Mouse (Mus musculus) CH12.LX (cell line): ENCODE data around the gene Zcwpw1. TPM values are rescaled to one million over a fixed set of nuclear protein-coding genes. Genes with fewer than 3 reads are reported as not detected.

ENCODE experiments used
- DNase-seq: peaks from one replicate; pipeline ENCODE4 v3.0.0-alpha.2; 2013; ENCODE audit errors: extremely low read depth
- H3K27ac ChIP-seq: 2 replicates; pipeline ENCODE4 v1.5.1; 2012; ENCODE audit warnings: low read depth, mild to moderate bottlenecking, control low read depth, moderate library complexity; ENCODE audit not compliant: insufficient read depth
- H3K27me3 ChIP-seq: replicated peaks from 2 replicates; pipeline ENCODE3; 2012; ENCODE audit warnings: inconsistent platforms
- H3K36me3 ChIP-seq, 2 experiments: replicated peaks in 1 of 2; 2 replicates each; pipeline versions ENCODE3 to v1.6.1; 2012; ENCODE audit warnings: inconsistent platforms in 1 of 2, low read length in 1 of 2, mild to moderate bottlenecking in 1 of 2, mixed read lengths in 1 of 2, moderate library complexity in 1 of 2; ENCODE audit not compliant: control insufficient read depth in 1 of 2, insufficient read depth in 1 of 2
- H3K4me1 ChIP-seq, 2 experiments: 2 replicates each; pipeline ENCODE4 v1.6.1; 2012; ENCODE audit warnings: inconsistent platforms in 1 of 2, moderate library complexity in 1 of 2; ENCODE audit not compliant: insufficient read depth in 2 of 2, control insufficient read depth in 1 of 2
- H3K4me2 ChIP-seq: 2 replicates; pipeline ENCODE4 v1.6.1; 2012; ENCODE audit warnings: low read depth, mild to moderate bottlenecking, control low read depth; ENCODE audit not compliant: poor library complexity, insufficient read depth, severe bottlenecking
- H3K4me3 ChIP-seq, 3 experiments: fragments of 150-350 bp in 1 of 3; sonication (generic) in 1 of 3; replicated peaks in 1 of 3; 2 replicates each; pipeline versions ENCODE3 to v1.5.1; 2011 to 2012; ENCODE audit warnings: low read depth in 2 of 3, low read length in 2 of 3, mild to moderate bottlenecking in 2 of 3, moderate library complexity in 2 of 3, control low read depth in 1 of 3, improper control_type of control experiment in 1 of 3, inconsistent platforms in 1 of 3, mixed read lengths in 1 of 3; ENCODE audit not compliant: poor library complexity in 1 of 3
- H3K79me2 ChIP-seq: replicated peaks from 2 replicates; pipeline ENCODE4 v1.6.1; 2012; ENCODE audit warnings: mild to moderate bottlenecking, moderate library complexity; ENCODE audit not compliant: control insufficient read depth, poor library complexity, insufficient read depth, severe bottlenecking; ENCODE audit errors: extremely low read depth
- H3K9ac ChIP-seq: 2 replicates; pipeline ENCODE4 v1.6.1; 2012; ENCODE audit warnings: low read depth, mild to moderate bottlenecking, control low read depth, moderate library complexity; ENCODE audit not compliant: insufficient read depth
- H3K9me3 ChIP-seq: replicated peaks from 2 replicates; pipeline ENCODE3; 2012; ENCODE audit warnings: low read length, inconsistent platforms, mixed read lengths
- BHLHE40 ChIP-seq: IDR thresholded peaks from 2 replicates; pipeline ENCODE4 v1.6.1; 2011; ENCODE audit warnings: mild to moderate bottlenecking, low read depth, low read length, improper control_type of control experiment
- CHD1 ChIP-seq: IDR thresholded peaks from 2 replicates; pipeline ENCODE4 v1.6.1; 2012; ENCODE audit warnings: low read depth, low read length, improper control_type of control experiment, inconsistent platforms
- CHD2 ChIP-seq: IDR thresholded peaks from 2 replicates; pipeline ENCODE4 v1.6.1; 2011; ENCODE audit warnings: low read length, improper control_type of control experiment
- CTCF ChIP-seq, 2 experiments: IDR thresholded peaks in 1 of 2; conservative IDR thresholded peaks in 1 of 2; 2 replicates each; pipeline ENCODE4 v1.5.1; 2011 to 2012; ENCODE audit warnings: low read depth in 2 of 2, low read length in 2 of 2, improper control_type of control experiment in 1 of 2, inconsistent platforms in 1 of 2, mild to moderate bottlenecking in 1 of 2, moderate library complexity in 1 of 2
- E2F4 ChIP-seq: IDR thresholded peaks from 2 replicates; pipeline ENCODE4 v1.6.1; 2011; ENCODE audit warnings: low read depth, low read length, improper control_type of control experiment; ENCODE audit not compliant: insufficient replicate concordance
- ELF1 ChIP-seq: IDR thresholded peaks from 2 replicates; pipeline ENCODE4 v1.6.1; 2014; ENCODE audit warnings: low read depth, mild to moderate bottlenecking, inconsistent platforms, low read length, improper control_type of control experiment
- EP300 ChIP-seq: IDR thresholded peaks from 2 replicates; pipeline ENCODE4 v1.6.1; 2011; ENCODE audit warnings: low read length, improper control_type of control experiment
- ETS1 ChIP-seq: conservative IDR thresholded peaks from 2 replicates; pipeline ENCODE4 v1.6.1; 2012; ENCODE audit warnings: low read depth, mild to moderate bottlenecking, inconsistent platforms, low read length, improper control_type of control experiment, moderate library complexity
- GABPA ChIP-seq: IDR thresholded peaks from 2 replicates; pipeline ENCODE4 v1.6.1; 2012; ENCODE audit warnings: low read depth, low read length, improper control_type of control experiment, inconsistent platforms; ENCODE audit not compliant: insufficient replicate concordance
- HCFC1 ChIP-seq: IDR thresholded peaks from 2 replicates; pipeline ENCODE4 v1.6.1; 2012; ENCODE audit warnings: low read depth, mild to moderate bottlenecking, inconsistent platforms, low read length, improper control_type of control experiment
- IRF4 ChIP-seq: IDR thresholded peaks from 2 replicates; pipeline ENCODE4 v1.6.1; 2014; ENCODE audit warnings: low read depth, mild to moderate bottlenecking, inconsistent platforms, low read length, improper control_type of control experiment
- JUN ChIP-seq: IDR thresholded peaks from 2 replicates; pipeline ENCODE4 v1.6.1; 2011; ENCODE audit warnings: low read depth, mild to moderate bottlenecking, low read length, improper control_type of control experiment, moderate library complexity; ENCODE audit not compliant: insufficient read depth
- JUND ChIP-seq: conservative IDR thresholded peaks from 2 replicates; pipeline ENCODE4 v1.6.1; 2011; ENCODE audit warnings: low read depth, low read length, improper control_type of control experiment
- KAT2A ChIP-seq: IDR thresholded peaks from 2 replicates; pipeline ENCODE4 v1.6.1; 2012; ENCODE audit warnings: low read length, improper control_type of control experiment, inconsistent platforms; ENCODE audit not compliant: insufficient replicate concordance
- MAFK ChIP-seq: IDR thresholded peaks from 2 replicates; pipeline ENCODE4 v1.6.1; 2011; ENCODE audit warnings: low read length, improper control_type of control experiment; ENCODE audit not compliant: insufficient replicate concordance
- MAX ChIP-seq: IDR thresholded peaks from 2 replicates; pipeline ENCODE4 v1.6.1; 2011; ENCODE audit warnings: low read length, improper control_type of control experiment
- MAZ ChIP-seq: IDR thresholded peaks from 2 replicates; pipeline ENCODE4 v1.6.1; 2012; ENCODE audit warnings: low read depth, mild to moderate bottlenecking, inconsistent platforms, low read length, improper control_type of control experiment, moderate library complexity
- MEF2A ChIP-seq: IDR thresholded peaks from 2 replicates; pipeline ENCODE4 v1.6.1; 2014; ENCODE audit warnings: low read depth, mild to moderate bottlenecking, inconsistent platforms, low read length, improper control_type of control experiment, borderline replicate concordance
- MXI1 ChIP-seq: IDR thresholded peaks from 2 replicates; pipeline ENCODE4 v1.6.1; 2011; ENCODE audit warnings: mild to moderate bottlenecking, low read depth, low read length, improper control_type of control experiment
- MYC ChIP-seq: IDR thresholded peaks from 2 replicates; pipeline ENCODE4 v1.6.1; 2011; ENCODE audit warnings: low read depth, mild to moderate bottlenecking, improper control_type of control experiment, low read length
- NELFE ChIP-seq: IDR thresholded peaks from 2 replicates; pipeline ENCODE4 v1.6.1; 2011; ENCODE audit warnings: low read depth, low read length, improper control_type of control experiment
- NRF1 ChIP-seq: IDR thresholded peaks from 2 replicates; pipeline ENCODE4 v1.6.1; 2014; ENCODE audit warnings: low read depth, mild to moderate bottlenecking, inconsistent platforms, low read length, improper control_type of control experiment, moderate library complexity
- PAX5 ChIP-seq: IDR thresholded peaks from 2 replicates; pipeline ENCODE4 v1.6.1; 2012; ENCODE audit warnings: low read length, inconsistent platforms, mixed read lengths
- POLR2A ChIP-seq: IDR thresholded peaks from 2 replicates; pipeline ENCODE4 v1.6.1; 2011; ENCODE audit warnings: low read depth, mild to moderate bottlenecking, improper control_type of control experiment, low read length
- POLR2AphosphoS2 ChIP-seq: IDR thresholded peaks from 2 replicates; pipeline ENCODE4 v1.6.1; 2011; ENCODE audit warnings: low read depth, low read length, improper control_type of control experiment
- RAD21 ChIP-seq: IDR thresholded peaks from 2 replicates; pipeline ENCODE4 v1.6.1; 2011; ENCODE audit warnings: low read depth, mild to moderate bottlenecking, low read length, improper control_type of control experiment, moderate library complexity
- RCOR1 ChIP-seq: conservative IDR thresholded peaks from 2 replicates; pipeline ENCODE4 v1.6.1; 2012; ENCODE audit warnings: low read depth, mild to moderate bottlenecking, inconsistent platforms, low read length, improper control_type of control experiment
- SIN3A ChIP-seq: IDR thresholded peaks from 2 replicates; pipeline ENCODE4 v1.6.1; 2012; ENCODE audit warnings: low read length, improper control_type of control experiment, inconsistent platforms
- SMC3 ChIP-seq: IDR thresholded peaks from 2 replicates; pipeline ENCODE4 v1.6.1; 2011; ENCODE audit warnings: low read depth, low read length, improper control_type of control experiment
- TBP ChIP-seq: conservative IDR thresholded peaks from 2 replicates; pipeline ENCODE4 v1.6.1; 2011; ENCODE audit warnings: low read depth, low read length, improper control_type of control experiment
- TCF12 ChIP-seq: IDR thresholded peaks from 2 replicates; pipeline ENCODE4 v1.6.1; 2014; ENCODE audit warnings: low read depth, mild to moderate bottlenecking, inconsistent platforms, low read length, improper control_type of control experiment
- UBTF ChIP-seq: IDR thresholded peaks from 2 replicates; pipeline ENCODE4 v1.6.1; 2012; ENCODE audit warnings: low read depth, mild to moderate bottlenecking, inconsistent platforms, low read length, improper control_type of control experiment, moderate library complexity
- USF1 ChIP-seq: IDR thresholded peaks from 2 replicates; pipeline ENCODE4 v1.6.1; 2014; ENCODE audit warnings: low read depth, mild to moderate bottlenecking, inconsistent platforms, low read length, improper control_type of control experiment
- USF2 ChIP-seq: conservative IDR thresholded peaks from 2 replicates; pipeline ENCODE4 v1.6.1; 2011; ENCODE audit warnings: low read depth, low read length, improper control_type of control experiment
- ZC3H11A ChIP-seq: IDR thresholded peaks from 2 replicates; pipeline ENCODE4 v1.6.1; 2012; ENCODE audit warnings: low read depth, mild to moderate bottlenecking, inconsistent platforms, low read length, improper control_type of control experiment
- ZKSCAN1 ChIP-seq: IDR thresholded peaks from 2 replicates; pipeline ENCODE4 v1.6.1; 2012; ENCODE audit warnings: low read depth, inconsistent platforms, low read length, improper control_type of control experiment, borderline replicate concordance
- ZMIZ1 ChIP-seq: IDR thresholded peaks from 2 replicates; pipeline ENCODE4 v1.6.1; 2012; ENCODE audit warnings: low read depth, mild to moderate bottlenecking, inconsistent platforms, low read length, improper control_type of control experiment
- ZNF384 ChIP-seq: IDR thresholded peaks from 2 replicates; pipeline ENCODE4 v1.6.1; 2012; ENCODE audit warnings: low read depth, low read length, improper control_type of control experiment, inconsistent platforms
- dilution Hi-C: fragments of 300-500 bp; cut with MboI; formaldehyde crosslinking; loops from 2 replicates; pipeline ENCODE4 v1.14.3; 2020; ENCODE audit warnings: low sequenced_read_pairs; ENCODE audit not compliant: extremely low pct_unique_long_range_greater_than_20kb, extremely low pct_ligation_motif_present
- in situ Hi-C: fragments of 300-500 bp; cut with MboI; formaldehyde crosslinking; loops from 3 replicates; pipeline ENCODE4 v1.14.3; 2019; ENCODE audit warnings: low sequenced_read_pairs, low pct_ligation_motif_present, low pct_unique_long_range_greater_than_20kb, mixed read lengths
- polyA plus RNA-seq: library from polyadenylated mRNA; unstranded; fragments of >175 nt; gene quantifications from 2 replicates; pipeline ENCODE4 v1.2.1, GENCODE M21; 2012; ENCODE audit warnings: low read depth; ENCODE audit not compliant: insufficient read length
- total RNA-seq, 2 experiments: library from RNA; depleted of rRNA; stranded (reverse); fragments of 300-350 nt in 1 of 2; fragments of >200 nt in 1 of 2; gene quantifications; 2 replicates each; pipeline ENCODE4 v1.2.3; 2012 to 2014

Zcwpw1 gene
- total and polyA plus RNA-seq, 3 experiments, result 1.3 to 3.0 (median 2.8) TPM

- peaks cover 26 to 39% of the 10 kb centered on the region in 2 experiments for H3K36me3 ChIP-seq
- peak within 1 kb of the TSS; percentile 36 for H3K27ac ChIP-seq
- in situ Hi-C loops (no loop called here), dilution Hi-C loops (no loop called here)
- peak within 1 kb of the TSS; percentile 89 for H3K9ac ChIP-seq
- no peaks in the 10 kb centered on the region for H3K27me3 ChIP-seq
- H3K4me3 ChIP-seq, result peak within 1 kb of the TSS; percentile 77 to 83 (median 81)
- no peaks in the 10 kb centered on the region for H3K9me3 ChIP-seq
- H3K4me2 ChIP-seq, result peak within 1 kb of the TSS; percentile 62
- TF ChIP-seq HCFC1 (peak; percentile 92), ETS1 (no peak), EP300 (no peak), TBP (no peak), PAX5 (no peak), UBTF (no peak), POLR2A (peak; percentile 73), TCF12 (peak; percentile 76), USF1 (no peak), POLR2AphosphoS2 (peak; percentile 68), IRF4 (peak; percentile 27; the same call in 1 of the 2 replicates), JUN (no peak), SMC3 (no peak), NRF1 (0 out of 2 replicates have a peak, but pooled peaks have one; percentile 37), SIN3A (peak; percentile 86), CHD2 (peak; percentile 92), CHD1 (no peak), MYC (no peak), CTCF (conservative IDR thresholded peaks at IDR 0.05 in 1 of 2, IDR thresholded peaks at IDR 0.05 in 1 of 2; ENCODE audit: low read depth in 2 of 2, low read length in 2 of 2) (no peak), MAX (no peak), MEF2A (0 out of 2 replicates have a peak, but pooled peaks have one; percentile 25), ZC3H11A (no peak), GABPA (no peak; the same call in 1 of the 2 replicates), RAD21 (no peak), BHLHE40 (no peak), KAT2A (peak; percentile 87; the same call in 1 of the 2 replicates), MXI1 (no peak), USF2 (no peak), JUND (no peak), NELFE (no peak), ZKSCAN1 (no peak), ZNF384 (no peak), E2F4 (no peak), MAZ (peak; percentile 50; the same call in 1 of the 2 replicates), ELF1 (peak; percentile 99), ZMIZ1 (peak; percentile 87), MAFK (no peak), RCOR1 (no peak)
- H3K4me1 ChIP-seq, result peaks cover 7 to 60% of the 10 kb centered on the region in 2 experiments
- DNase-seq, result peak; percentile 93
- peaks cover 17% of the 10 kb centered on the region for H3K79me2 ChIP-seq
Observed at GRCm38 (mm10) chr5:137778635-137779034, 9.0 kb upstream of the Zcwpw1 start, which contains the start of gene Ppp1r35. Gene Ppp1r35 (plus strand): TSS chr5:137778849.
